Mouse (Mus musculus) G1E (cell line): ENCODE results near the gene Col13a1. TPM values are rescaled to one million over a fixed set of nuclear protein-coding genes. Genes with fewer than 3 reads are reported as not detected.

Experiments used
- ATAC-seq: 2 replicates; pipeline ENCODE4 v1.8.0; 2016; ENCODE audit warnings: mild to moderate bottlenecking; ENCODE audit not compliant: insufficient number of reproducible peaks, poor library complexity, low FRiP score, severe bottlenecking; ENCODE audit errors: extremely low read depth
- DNase-seq: peaks from one replicate; pipeline ENCODE4 v3.0.0; 2012; ENCODE audit warnings: low spot score
- H3K27me3 ChIP-seq: 2 replicates; pipeline ENCODE4 v1.6.1; 2012; ENCODE audit warnings: mild to moderate bottlenecking, low read length, inconsistent platforms; ENCODE audit not compliant: insufficient read depth
- H3K36me3 ChIP-seq: replicated peaks from 2 replicates; pipeline ENCODE3; 2012; ENCODE audit warnings: mild to moderate bottlenecking, inconsistent platforms
- H3K4me1 ChIP-seq: 2 replicates; pipeline ENCODE4 v1.6.1; 2012; ENCODE audit warnings: low read depth, low read length, inconsistent platforms, mixed read lengths; ENCODE audit not compliant: insufficient read depth
- H3K4me3 ChIP-seq: 2 replicates; pipeline ENCODE4 v1.5.1; 2012; ENCODE audit warnings: low read depth, mild to moderate bottlenecking, inconsistent platforms, low read length, moderate library complexity, mixed read lengths
- H3K9me3 ChIP-seq: replicated peaks from 2 replicates; pipeline ENCODE4 v1.6.1; 2012; ENCODE audit warnings: inconsistent platforms
- CTCF ChIP-seq: IDR thresholded peaks from 2 replicates; pipeline ENCODE4 v1.5.1; 2012; ENCODE audit warnings: low read depth, low read length, inconsistent platforms, mixed read lengths
- GATA1 ChIP-seq: IDR thresholded peaks from 2 replicates; pipeline ENCODE4 v1.6.1; 2012; ENCODE audit warnings: borderline replicate concordance, low read length, inconsistent platforms, mixed read lengths
- GATA2 ChIP-seq: IDR thresholded peaks from 2 replicates; pipeline ENCODE4 v1.6.1; 2012; ENCODE audit warnings: low read depth, low read length, inconsistent platforms, borderline replicate concordance
- POLR2AphosphoS5 ChIP-seq: IDR thresholded peaks from 2 replicates; pipeline ENCODE4 v1.6.1; 2012; ENCODE audit warnings: low read depth, low read length, inconsistent platforms; ENCODE audit not compliant: insufficient replicate concordance
- TAL1 ChIP-seq: conservative IDR thresholded peaks from 2 replicates; pipeline ENCODE4 v1.6.1; 2012; ENCODE audit warnings: low read depth, low read length, inconsistent platforms, mixed read lengths
- polyA plus RNA-seq: library from polyadenylated mRNA; stranded (reverse); fragments of >175 nt; gene quantifications from 2 replicates; pipeline ENCODE4 v1.2.3, GENCODE M21; 2012
- total RNA-seq, 2 experiments: library from RNA; stranded (forward) in 1 of 2; stranded (reverse) in 1 of 2; fragments of 200-1000 nt in 1 of 2; fragments of >200 nt in 1 of 2; fragmentation: Nextera tagmentation in 1 of 2; gene quantifications; 2 replicates each; pipeline ENCODE4 v1.2.3; 2014 to 2017

Gene Col13a1
- total and polyA plus RNA-seq, 3 experiments = 0.05 TPM; not detected in 2

- TF ChIP-seq GATA2 = no peak
- no peak for TF ChIP-seq POLR2AphosphoS5
- no peak for TF ChIP-seq TAL1
- TF ChIP-seq GATA1 = no peak
- no peak for TF ChIP-seq CTCF
- no peaks in the 10 kb centered on the region for H3K9me3 ChIP-seq
- H3K27me3 ChIP-seq = no peaks in the 10 kb centered on the region
- no peak overlapping the region for H3K4me3 ChIP-seq
- H3K4me1 ChIP-seq = no peaks in the 10 kb centered on the region
- DNase-seq = no peak
- no peak for ATAC-seq
- H3K36me3 ChIP-seq = no peaks in the 10 kb centered on the region
These were observed 155.8 kb downstream of the Col13a1 start for GRCm38 (mm10) chr10:61822968-61823730.

- DNase-seq (no peak), ATAC-seq (no peak)
- H3K36me3 ChIP-seq = no peaks in the 10 kb centered on the region
- no peaks in the 10 kb centered on the region for H3K4me1 ChIP-seq
- no peak overlapping the region for H3K4me3 ChIP-seq
- H3K27me3 ChIP-seq = no peaks in the 10 kb centered on the region
- H3K9me3 ChIP-seq = no peaks in the 10 kb centered on the region
- no peak for TF ChIP-seq POLR2AphosphoS5
- no peak for TF ChIP-seq GATA1
- no peak for TF ChIP-seq TAL1
- no peak for TF ChIP-seq CTCF
- no peak for TF ChIP-seq GATA2
These were observed 158.9 kb downstream of the Col13a1 start for GRCm38 (mm10) chr10:61820050-61820449.

- Histone ChIP-seq H3K4me1 (no peaks in the 10 kb centered on the region), H3K9me3 (no peaks in the 10 kb centered on the region), H3K27me3 (no peaks in the 10 kb centered on the region), H3K36me3 (no peaks in the 10 kb centered on the region), H3K4me3 (no peak overlapping the region)
- no peak for TF ChIP-seq GATA1
- no peak for TF ChIP-seq CTCF
- TF ChIP-seq POLR2AphosphoS5 = no peak
- no peak for TF ChIP-seq GATA2
- TF ChIP-seq TAL1 = no peak
- ATAC-seq (no peak), DNase-seq (no peak)
These were observed 166.9 kb downstream of the Col13a1 start for GRCm38 (mm10) chr10:61811987-61812386.

GRCm38 (mm10) chr10:61798133-61798576 is 180.8 kb downstream of the Col13a1 start:
- no peaks in the 10 kb centered on the region for H3K4me1 ChIP-seq
- ATAC-seq (no peak), DNase-seq (no peak)
- H3K4me3 ChIP-seq = no peak overlapping the region
- H3K36me3 ChIP-seq = no peaks in the 10 kb centered on the region
- TF ChIP-seq GATA1 (no peak), CTCF (no peak), GATA2 (no peak), TAL1 (no peak), POLR2AphosphoS5 (no peak)
- H3K27me3 ChIP-seq = no peaks in the 10 kb centered on the region
- no peaks in the 10 kb centered on the region for H3K9me3 ChIP-seq

GRCm38 (mm10) chr10:61795458-61795857 is 183.4 kb downstream of the Col13a1 start:
- Histone ChIP-seq H3K36me3 (no peaks in the 10 kb centered on the region), H3K4me1 (no peaks in the 10 kb centered on the region), H3K9me3 (no peaks in the 10 kb centered on the region), H3K4me3 (no peak overlapping the region), H3K27me3 (no peaks in the 10 kb centered on the region)
- TF ChIP-seq TAL1 (no peak), GATA2 (no peak), CTCF (no peak), GATA1 (no peak), POLR2AphosphoS5 (no peak)
- ATAC-seq = no peak
- no peak for DNase-seq

- Histone ChIP-seq H3K27me3 (no peaks in the 10 kb centered on the region), H3K9me3 (no peaks in the 10 kb centered on the region), H3K4me3 (no peak overlapping the region), H3K36me3 (no peaks in the 10 kb centered on the region), H3K4me1 (no peaks in the 10 kb centered on the region)
- DNase-seq = no peak
- ATAC-seq = no peak
- TF ChIP-seq GATA2 = no peak
- no peak for TF ChIP-seq TAL1
- no peak for TF ChIP-seq POLR2AphosphoS5
- TF ChIP-seq CTCF = no peak
- TF ChIP-seq GATA1 = no peak
These were observed 183.9 kb downstream of the Col13a1 start for GRCm38 (mm10) chr10:61794971-61795370.
